Mouse (Mus musculus): ENCODE measurements around the gene Zbtb43. TPM values are rescaled to one million over a fixed set of nuclear protein-coding genes. Genes with fewer than 3 reads are reported as not detected.

Gene Zbtb43
- total and polyA plus RNA-seq, 3 experiments = 9.2 to 20.3 (median 20.0) TPM

DNA sequence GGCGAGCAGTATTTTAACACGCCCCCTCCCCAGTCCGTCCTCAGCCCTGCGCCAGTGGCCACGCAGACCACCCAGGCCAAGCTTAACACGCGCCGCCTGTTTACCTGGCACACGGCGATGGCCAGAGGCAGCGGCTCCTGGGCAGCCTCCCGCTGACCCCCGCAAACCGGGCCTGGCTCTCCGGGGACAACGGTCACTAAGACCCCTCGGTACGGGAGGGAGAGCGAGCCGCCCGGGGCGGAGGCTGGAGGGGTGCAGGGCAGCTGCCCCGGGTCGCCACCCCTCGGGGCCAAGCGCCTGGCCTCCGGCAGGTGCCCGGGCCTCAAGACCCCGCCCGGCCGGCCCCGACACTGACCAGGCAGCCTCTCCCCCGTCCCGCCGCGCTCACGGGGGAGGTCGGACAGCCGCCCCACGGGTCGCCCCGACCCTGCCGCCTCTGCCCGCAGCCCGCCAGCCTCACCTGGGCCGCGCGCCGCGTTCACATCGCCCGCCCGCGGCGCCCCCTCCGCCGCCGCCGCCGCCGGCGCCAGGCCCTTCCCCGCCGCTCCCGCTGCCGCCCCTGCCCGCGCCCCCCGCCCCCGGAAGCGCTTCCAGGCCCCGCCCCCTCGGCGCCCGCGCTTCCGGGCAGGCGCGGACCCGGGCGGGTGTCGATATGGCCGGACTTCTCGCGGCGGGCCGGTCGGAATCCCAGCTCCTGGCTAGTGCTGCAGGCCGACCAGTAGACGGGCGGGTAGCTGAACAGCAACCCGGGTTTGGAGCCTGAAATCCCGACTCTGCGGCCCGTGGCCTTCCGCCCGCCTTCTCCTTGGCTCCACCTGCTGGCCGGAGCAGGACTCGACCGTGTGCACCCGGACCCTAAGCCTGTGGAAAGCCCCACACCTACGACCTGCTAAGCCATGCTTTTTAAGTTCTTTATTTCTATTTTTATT, 37.3 kb downstream of the Zbtb43 start, which contains the start of gene Zbtb34:
TSS of gene Zbtb34 (minus strand) at position 554 of the 929 bp plus-strand sequence.
- DNase-seq = peak; percentile 83 to 85
- intact Hi-C loops (cut with DNase I) = loop anchor here (5.0 kb wide), 2 partner anchors 36 to 59 kb away; partner anchors contain the start of genes Ralgps1 and Zbtb43
- WGBS = 2% methylated on average over 75 of the region's 102 CpGs
- peak within 1 kb of the TSS; percentile 94 for H3K4me3 ChIP-seq
- H3K27ac ChIP-seq = peak within 1 kb of the TSS; percentile 93
- H3K27me3 ChIP-seq (ENCODE audit: control insufficient read depth, insufficient read depth, low read length) = no peaks in the 10 kb centered on the region
- peak within 1 kb of the TSS; percentile 99 for H3K9ac ChIP-seq (ENCODE audit: low read depth, low read length)
- peak; percentile 75; the same call in 1 of the 2 replicates for TF ChIP-seq POLR2A (IDR thresholded peaks at IDR 0.05; ENCODE audit: insufficient read depth, low read depth, low read length)
- no peak for TF ChIP-seq EP300 (IDR thresholded peaks at IDR 0.05; ENCODE audit: insufficient read depth, low read depth, low read length)
- peaks cover 9% of the 10 kb centered on the region for H3K4me1 ChIP-seq (ENCODE audit: control insufficient read depth, insufficient read depth, low read length)
- H3K79me2 ChIP-seq (replicated peaks; ENCODE audit: control insufficient read depth, insufficient read depth, low read length) = 0 out of 2 replicates have a peak, but pooled peaks cover 3% of the 10 kb centered on the region
- peaks cover 3% of the 10 kb centered on the region for H3K36me3 ChIP-seq (ENCODE audit: control insufficient read depth, insufficient read depth, low read length)

DNA sequence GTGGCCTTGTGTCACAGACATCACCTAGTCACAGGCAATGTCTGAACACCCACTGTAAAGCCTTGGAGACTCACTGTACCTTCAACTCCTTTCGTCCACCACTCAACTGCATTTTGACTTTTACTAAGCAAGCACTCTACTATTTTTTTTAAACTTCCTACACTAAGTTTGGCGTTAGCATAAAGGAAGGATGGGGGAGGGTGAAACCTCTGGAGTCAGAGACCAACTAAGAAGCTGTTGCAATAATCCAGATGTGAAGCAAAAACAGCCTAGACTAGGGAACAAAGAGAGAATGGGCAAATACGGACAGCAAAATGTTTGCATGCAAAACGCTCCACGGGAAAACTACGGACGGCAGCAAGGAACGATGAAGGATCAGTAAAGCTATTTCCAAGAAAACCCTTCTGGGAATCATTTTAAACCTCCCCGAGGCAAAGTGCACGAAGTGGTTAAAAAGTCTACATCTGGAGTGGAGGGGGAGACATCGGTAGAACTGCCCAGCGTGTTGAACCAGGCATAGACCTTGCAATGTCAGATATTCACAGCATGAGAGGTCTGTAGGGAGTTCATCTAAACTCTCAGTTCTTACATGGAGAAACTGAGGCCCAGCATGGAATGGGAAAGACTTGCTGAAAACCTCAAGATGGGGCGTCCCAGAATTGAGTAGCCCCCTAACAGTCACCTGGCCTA, 38.1 kb downstream of the Zbtb43 start:
- intact Hi-C loops (cut with DNase I) = loop anchor here (5.0 kb wide), 2 partner anchors 37 to 58 kb away; partner anchors contain the start of genes Ralgps1 and Zbtb43
- Histone ChIP-seq H3K79me2 (replicated peaks; ENCODE audit: control insufficient read depth, insufficient read depth, low read length) (0 out of 2 replicates have a peak, but pooled peaks cover 3% of the 10 kb centered on the region), H3K4me3 (peak overlapping the region; percentile 94), H3K4me1 (ENCODE audit: control insufficient read depth, insufficient read depth, low read length) (peaks cover 9% of the 10 kb centered on the region), H3K27ac (peak overlapping the region; percentile 93), H3K27me3 (ENCODE audit: control insufficient read depth, insufficient read depth, low read length) (no peaks in the 10 kb centered on the region), H3K9ac (ENCODE audit: low read depth, low read length) (peak overlapping the region; percentile 99), H3K36me3 (ENCODE audit: control insufficient read depth, insufficient read depth, low read length) (peaks cover 3% of the 10 kb centered on the region)
- 7% methylated on average over 13 of the region's 13 CpGs for WGBS
- no peak for DNase-seq
- TF ChIP-seq CTCF (IDR thresholded peaks at IDR 0.05) = no peak
- no peak for TF ChIP-seq EP300 (IDR thresholded peaks at IDR 0.05; ENCODE audit: insufficient read depth, low read depth, low read length)
- no peak for TF ChIP-seq POLR2A (IDR thresholded peaks at IDR 0.05; ENCODE audit: insufficient read depth, low read depth, low read length)

DNA sequence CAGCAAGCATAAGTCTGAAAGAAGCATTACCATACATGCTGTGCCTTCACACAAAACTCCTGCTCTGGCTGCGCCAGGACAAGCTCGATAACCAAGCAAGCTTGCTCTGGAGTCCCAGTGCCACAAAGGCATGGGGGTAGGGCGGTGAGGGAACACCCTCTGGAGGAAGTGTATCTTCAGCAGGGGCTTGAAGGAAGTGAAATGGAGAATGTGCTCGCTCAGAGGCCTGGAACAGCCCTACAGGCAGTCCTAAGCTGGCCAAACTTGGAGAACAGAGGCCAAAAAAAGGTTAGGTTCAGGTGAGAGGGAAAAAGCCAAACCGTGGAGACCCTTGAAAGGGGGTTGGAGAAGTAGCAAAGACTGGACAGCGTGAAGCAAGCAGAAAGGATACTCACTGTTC, 39.0 kb downstream of the Zbtb43 start:
- intact Hi-C loops (cut with DNase I) = no loop called here

DNA sequence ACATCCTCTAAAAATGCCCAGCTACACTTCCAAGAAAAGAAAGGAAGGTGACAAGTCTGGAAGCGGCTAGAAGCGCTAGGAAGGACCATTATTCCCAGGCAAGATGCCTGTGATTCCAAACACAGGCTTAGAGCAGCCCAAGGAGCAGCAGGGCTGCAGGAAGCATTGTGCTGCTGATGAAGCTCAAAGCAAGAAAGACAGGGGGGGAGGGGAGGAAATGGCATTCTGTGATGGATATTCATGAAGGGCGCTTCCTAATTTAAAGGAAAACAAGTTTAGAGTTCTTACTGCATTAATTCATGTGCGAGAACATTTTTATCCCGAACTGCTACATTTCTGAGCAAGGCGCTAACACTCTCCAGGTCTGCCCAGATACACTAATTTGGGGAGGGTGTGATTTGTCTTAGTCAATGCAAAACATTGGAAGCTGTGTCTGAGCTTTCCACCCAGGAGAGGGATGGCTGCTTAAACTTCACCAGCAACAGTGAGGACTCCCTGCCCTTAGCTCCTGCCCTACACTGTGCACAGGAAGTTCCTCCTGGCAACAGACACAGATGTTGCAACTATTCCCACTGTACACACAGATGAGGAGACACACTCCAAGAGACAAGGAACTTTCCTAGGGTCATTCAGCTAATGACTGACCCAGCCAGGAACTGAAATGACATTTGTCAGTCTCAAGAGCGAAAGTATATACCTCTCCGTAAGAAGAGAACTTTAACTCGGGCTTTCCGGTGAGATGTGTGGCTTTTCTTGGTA, 41.5 kb downstream of the Zbtb43 start:
- WGBS = 77% methylated on average over 10 of the region's 10 CpGs
- H3K27me3 ChIP-seq (ENCODE audit: control insufficient read depth, insufficient read depth, low read length) = no peaks in the 10 kb centered on the region
- intact Hi-C loops (cut with DNase I) = no loop called here
- H3K4me3 ChIP-seq = no peak overlapping the region
- peaks cover 3% of the 10 kb centered on the region for H3K36me3 ChIP-seq (ENCODE audit: control insufficient read depth, insufficient read depth, low read length)
- H3K4me1 ChIP-seq (ENCODE audit: control insufficient read depth, insufficient read depth, low read length) = peaks cover 9% of the 10 kb centered on the region
- 0 out of 2 replicates have a peak, but pooled peaks cover 5% of the 10 kb centered on the region for H3K79me2 ChIP-seq (replicated peaks; ENCODE audit: control insufficient read depth, insufficient read depth, low read length)
- H3K27ac ChIP-seq = no peak overlapping the region
- TF ChIP-seq EP300 (IDR thresholded peaks at IDR 0.05; ENCODE audit: insufficient read depth, low read depth, low read length) (no peak), CTCF (IDR thresholded peaks at IDR 0.05) (no peak), POLR2A (IDR thresholded peaks at IDR 0.05; ENCODE audit: insufficient read depth, low read depth, low read length) (no peak)
- DNase-seq = peak in 1 of 2 experiments; percentile 31
- no peak overlapping the region for H3K9ac ChIP-seq (ENCODE audit: low read depth, low read length)

More for the DNA sequence above, 39.0 kb downstream of the Zbtb43 start:
- peak in 1 of 2 experiments; percentile 58 for DNase-seq
- H3K4me1 ChIP-seq (ENCODE audit: control insufficient read depth, insufficient read depth, low read length) = peaks cover 9% of the 10 kb centered on the region
- H3K36me3 ChIP-seq (ENCODE audit: control insufficient read depth, insufficient read depth, low read length) = peaks cover 3% of the 10 kb centered on the region
- TF ChIP-seq EP300 (IDR thresholded peaks at IDR 0.05; ENCODE audit: insufficient read depth, low read depth, low read length) = no peak
- no peak for TF ChIP-seq CTCF (IDR thresholded peaks at IDR 0.05)
- no peak for TF ChIP-seq POLR2A (IDR thresholded peaks at IDR 0.05; ENCODE audit: insufficient read depth, low read depth, low read length)
- H3K4me3 ChIP-seq = peak overlapping the region; percentile 94; the same call in 1 of the 2 replicates
- no peaks in the 10 kb centered on the region for H3K27me3 ChIP-seq (ENCODE audit: control insufficient read depth, insufficient read depth, low read length)
- 0 out of 2 replicates have a peak, but pooled peaks cover 3% of the 10 kb centered on the region for H3K79me2 ChIP-seq (replicated peaks; ENCODE audit: control insufficient read depth, insufficient read depth, low read length)
- peak overlapping the region; percentile 93 for H3K27ac ChIP-seq
- peak overlapping the region; percentile 34 for H3K9ac ChIP-seq (ENCODE audit: low read depth, low read length)
- 22% methylated on average over 6 of the region's 6 CpGs for WGBS

DNA sequence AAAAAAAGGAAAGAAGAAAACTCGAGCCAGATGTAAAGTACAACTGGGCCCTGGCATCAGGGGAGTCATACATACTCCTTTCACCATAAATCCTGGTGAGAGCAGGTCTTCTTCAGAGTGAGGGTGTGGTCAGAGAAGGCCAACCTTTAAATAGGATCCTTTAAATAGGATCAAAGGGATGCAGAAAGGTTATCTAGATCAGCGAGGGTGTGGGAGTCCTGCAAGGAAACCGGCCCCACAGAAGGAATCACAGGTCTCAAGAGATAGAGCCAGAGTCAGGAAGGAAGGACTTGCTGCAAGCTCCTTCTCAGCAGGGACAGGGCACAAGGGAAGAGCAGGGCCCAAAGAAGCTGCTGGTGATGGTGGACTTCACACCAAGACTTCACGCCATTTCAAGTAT, 50.9 kb downstream of the Zbtb43 start:
- H3K36me3 ChIP-seq (ENCODE audit: control insufficient read depth, insufficient read depth, low read length) = no peaks in the 10 kb centered on the region
- H3K4me1 ChIP-seq (ENCODE audit: control insufficient read depth, insufficient read depth, low read length) = peaks cover 3% of the 10 kb centered on the region
- no peak for DNase-seq
- intact Hi-C loops (cut with DNase I) = no loop called here
- no peak overlapping the region for H3K9ac ChIP-seq (ENCODE audit: low read depth, low read length)
- TF ChIP-seq POLR2A (IDR thresholded peaks at IDR 0.05; ENCODE audit: insufficient read depth, low read depth, low read length) (no peak), EP300 (IDR thresholded peaks at IDR 0.05; ENCODE audit: insufficient read depth, low read depth, low read length) (no peak), CTCF (IDR thresholded peaks at IDR 0.05) (no peak)
- H3K4me3 ChIP-seq = no peak overlapping the region
- no peak overlapping the region for H3K27ac ChIP-seq
- H3K27me3 ChIP-seq (ENCODE audit: control insufficient read depth, insufficient read depth, low read length) = no peaks in the 10 kb centered on the region
- WGBS = 49% methylated on average over 4 of the region's 4 CpGs
- peaks cover 3% of the 10 kb centered on the region for H3K79me2 ChIP-seq (replicated peaks; ENCODE audit: control insufficient read depth, insufficient read depth, low read length)

Measured in heart, adult 2 months (tissue).